Mouse (Mus musculus): ENCODE measurements around the gene Zfp213. TPM values are rescaled to one million over a fixed set of nuclear protein-coding genes. Genes with fewer than 3 reads are reported as not detected.

The Zfp213 gene
- polyA plus RNA-seq, 2 experiments, result 3.7 to 4.1 TPM

DNA sequence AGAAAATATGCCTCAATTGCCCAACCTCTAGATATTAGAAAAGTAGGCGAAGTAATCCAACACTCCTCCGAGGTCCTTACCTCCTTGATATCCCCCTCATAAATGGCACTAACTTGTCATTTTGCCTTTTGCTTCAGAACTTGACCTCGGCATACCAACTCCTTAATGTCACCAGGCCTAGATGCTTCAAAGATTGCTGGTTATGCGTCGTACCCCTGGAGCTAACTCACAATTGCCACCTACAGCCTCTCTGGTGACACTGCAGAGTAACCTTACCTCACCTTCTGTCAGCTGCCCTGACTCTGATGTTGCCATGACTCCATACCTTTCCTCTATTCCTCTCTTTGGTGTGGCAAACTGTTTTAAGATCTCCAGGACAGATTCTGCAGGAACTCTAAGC is 2.7 kb upstream of the Zfp213 start:
- Histone ChIP-seq H3K4me1 (replicated peaks; ENCODE audit: control insufficient read depth in 2 of 2, insufficient read depth in 2 of 2, low read length in 1 of 2) (peaks cover 6 to 14% of the 10 kb centered on the region in 2 experiments; a peak in 3 of 4 replicates), H3K9ac (replicated peaks) (no peak overlapping the region), H3K4me3 (ENCODE audit: insufficient read depth in 1 of 2, low read depth in 2 of 2, low read length in 2 of 2) (no peak overlapping the region), H3K27me3 (ENCODE audit: control insufficient read depth, insufficient read depth, low read length) (no peaks in the 10 kb centered on the region), H3K36me3 (replicated peaks; ENCODE audit: control insufficient read depth, insufficient read depth, low read depth) (no peaks in the 10 kb centered on the region), H3K9me3 (ENCODE audit: control insufficient read depth, low read length) (no peaks in the 10 kb centered on the region), H3K4me2 (ENCODE audit: low read depth) (no peak overlapping the region), H3K27ac (no peak overlapping the region)
- TF ChIP-seq EP300 (IDR thresholded peaks at IDR 0.05; ENCODE audit: low read depth) (no peak), CTCF (IDR thresholded peaks at IDR 0.05; ENCODE audit: low read depth) (peak; percentile 56)
- 45% methylated on average over 5 of the region's 5 CpGs for WGBS (ENCODE audit: insufficient replicate concordance)
- DNase-seq (ENCODE audit: low read depth in 3 of 3, low spot score in 3 of 3), result no peak
- ATAC-seq (ENCODE audit: insufficient read depth), result no peak

- under 1% methylated on average over 8 of the region's 8 CpGs for WGBS (ENCODE audit: insufficient replicate concordance)
- peak overlapping the region; percentile 76 to 97 for H3K4me3 ChIP-seq (ENCODE audit: insufficient read depth in 1 of 2, low read depth in 2 of 2, low read length in 2 of 2)
- ATAC-seq (ENCODE audit: insufficient read depth), result peak; percentile 84
- TF ChIP-seq EP300 (IDR thresholded peaks at IDR 0.05; ENCODE audit: low read depth) (no peak), CTCF (IDR thresholded peaks at IDR 0.05; ENCODE audit: low read depth) (no peak)
- H3K4me1 ChIP-seq (replicated peaks; ENCODE audit: control insufficient read depth in 2 of 2, insufficient read depth in 2 of 2, low read length in 1 of 2), result peaks cover 6 to 14% of the 10 kb centered on the region in 2 experiments; a peak in 3 of 4 replicates
- no peaks in the 10 kb centered on the region for H3K27me3 ChIP-seq (ENCODE audit: control insufficient read depth, insufficient read depth, low read length)
- peak overlapping the region; percentile 82 for H3K27ac ChIP-seq
- no peaks in the 10 kb centered on the region for H3K9me3 ChIP-seq (ENCODE audit: control insufficient read depth, low read length)
- no peaks in the 10 kb centered on the region for H3K36me3 ChIP-seq (replicated peaks; ENCODE audit: control insufficient read depth, insufficient read depth, low read depth)
- H3K9ac ChIP-seq (replicated peaks), result peak overlapping the region; percentile 88
- peak overlapping the region; percentile 84 for H3K4me2 ChIP-seq (ENCODE audit: low read depth)
- DNase-seq (ENCODE audit: low read depth in 3 of 3, low spot score in 3 of 3), result no peak
These were observed 304 bp upstream of the Zfp213 start for GRCm38 (mm10) chr17:23564368-23564715.

- TF ChIP-seq CTCF (IDR thresholded peaks at IDR 0.05; ENCODE audit: low read depth) (peak; percentile 75), EP300 (IDR thresholded peaks at IDR 0.05; ENCODE audit: low read depth) (no peak)
- Histone ChIP-seq H3K4me1 (replicated peaks; ENCODE audit: control insufficient read depth in 2 of 2, insufficient read depth in 2 of 2, low read length in 1 of 2) (peaks cover under 1 to 5% of the 10 kb centered on the region in 2 experiments; a peak in 3 of 4 replicates), H3K9ac (replicated peaks) (no peak overlapping the region), H3K4me2 (ENCODE audit: low read depth) (no peak overlapping the region), H3K27ac (no peak overlapping the region), H3K36me3 (replicated peaks; ENCODE audit: control insufficient read depth, insufficient read depth, low read depth) (peaks cover 11% of the 10 kb centered on the region), H3K9me3 (ENCODE audit: control insufficient read depth, low read length) (no peaks in the 10 kb centered on the region), H3K4me3 (ENCODE audit: insufficient read depth in 1 of 2, low read depth in 2 of 2, low read length in 2 of 2) (no peak overlapping the region), H3K27me3 (ENCODE audit: control insufficient read depth, insufficient read depth, low read length) (no peaks in the 10 kb centered on the region)
- DNase-seq (ENCODE audit: low read depth in 3 of 3, low spot score in 3 of 3), result no peak
- WGBS (ENCODE audit: insufficient replicate concordance), result 54% methylated on average over 11 of the region's 11 CpGs
- no peak for ATAC-seq (ENCODE audit: insufficient read depth)
These were observed 4.3 kb downstream of the Zfp213 start for GRCm38 (mm10) chr17:23559767-23560166.

- Histone ChIP-seq H3K9ac (replicated peaks) (no peak overlapping the region), H3K4me3 (ENCODE audit: insufficient read depth in 1 of 2, low read depth in 2 of 2, low read length in 2 of 2) (no peak overlapping the region), H3K36me3 (replicated peaks; ENCODE audit: control insufficient read depth, insufficient read depth, low read depth) (peaks cover 11% of the 10 kb centered on the region), H3K27ac (no peak overlapping the region), H3K4me2 (ENCODE audit: low read depth) (no peak overlapping the region), H3K4me1 (replicated peaks; ENCODE audit: control insufficient read depth in 2 of 2, insufficient read depth in 2 of 2, low read length in 1 of 2) (peaks cover 0 to 11% of the 10 kb centered on the region in 2 experiments; a peak in 2 of 4 replicates), H3K27me3 (ENCODE audit: control insufficient read depth, insufficient read depth, low read length) (no peaks in the 10 kb centered on the region), H3K9me3 (ENCODE audit: control insufficient read depth, low read length) (no peaks in the 10 kb centered on the region)
- ATAC-seq (ENCODE audit: insufficient read depth) (no peak), DNase-seq (ENCODE audit: low read depth in 3 of 3, low spot score in 3 of 3) (no peak)
- 62% methylated on average over 7 of the region's 7 CpGs for WGBS (ENCODE audit: insufficient replicate concordance)
- TF ChIP-seq CTCF (IDR thresholded peaks at IDR 0.05; ENCODE audit: low read depth) (no peak), EP300 (IDR thresholded peaks at IDR 0.05; ENCODE audit: low read depth) (no peak)
These were observed 8.7 kb downstream of the Zfp213 start for GRCm38 (mm10) chr17:23555243-23555916.

- ATAC-seq (ENCODE audit: insufficient read depth) (no peak), DNase-seq (ENCODE audit: low read depth in 3 of 3, low spot score in 3 of 3) (no peak)
- H3K9ac ChIP-seq (replicated peaks), result no peak overlapping the region
- TF ChIP-seq CTCF (IDR thresholded peaks at IDR 0.05; ENCODE audit: low read depth), result no peak
- TF ChIP-seq EP300 (IDR thresholded peaks at IDR 0.05; ENCODE audit: low read depth), result no peak
- peaks cover 2 to 13% of the 10 kb centered on the region in 2 experiments; a peak in 2 of 4 replicates for H3K4me1 ChIP-seq (replicated peaks; ENCODE audit: control insufficient read depth in 2 of 2, insufficient read depth in 2 of 2, low read length in 1 of 2)
- H3K4me3 ChIP-seq (ENCODE audit: insufficient read depth in 1 of 2, low read depth in 2 of 2, low read length in 2 of 2), result no peak overlapping the region
- H3K27ac ChIP-seq, result no peak overlapping the region
- no peaks in the 10 kb centered on the region for H3K9me3 ChIP-seq (ENCODE audit: control insufficient read depth, low read length)
- H3K36me3 ChIP-seq (replicated peaks; ENCODE audit: control insufficient read depth, insufficient read depth, low read depth), result peaks cover 11% of the 10 kb centered on the region
- no peak overlapping the region for H3K4me2 ChIP-seq (ENCODE audit: low read depth)
- H3K27me3 ChIP-seq (ENCODE audit: control insufficient read depth, insufficient read depth, low read length), result no peaks in the 10 kb centered on the region
These were observed 9.7 kb downstream of the Zfp213 start for GRCm38 (mm10) chr17:23554321-23554720.
